Mouse (Mus musculus) urinary bladder, adult 2 months (tissue): ENCODE data around the gene Tnpo3. TPM values are rescaled to one million over a fixed set of nuclear protein-coding genes. Genes with fewer than 3 reads are reported as not detected.
"Not testable (repeated sequence)": the region's sequence is repeated elsewhere in the genome, so short reads cannot be mapped to it uniquely, and the experiment has no call there.

Source experiments
- DNase-seq: peaks from one replicate; pipeline ENCODE4 v3.0.0; 2022; ENCODE audit warnings: low spot score
- polyA plus RNA-seq: library from polyadenylated mRNA; depleted of rRNA; stranded (reverse); fragments of >200 nt; gene quantifications from 2 replicates; pipeline ENCODE4 v1.2.3, GENCODE M21; 2012

The Tnpo3 gene
- polyA plus RNA-seq, 1 experiment = 61.1 TPM

- DNase-seq = no peak
Measured at GRCm38 (mm10) chr6:29620840-29621543, 11.3 kb upstream of the Tnpo3 start.

DNA sequence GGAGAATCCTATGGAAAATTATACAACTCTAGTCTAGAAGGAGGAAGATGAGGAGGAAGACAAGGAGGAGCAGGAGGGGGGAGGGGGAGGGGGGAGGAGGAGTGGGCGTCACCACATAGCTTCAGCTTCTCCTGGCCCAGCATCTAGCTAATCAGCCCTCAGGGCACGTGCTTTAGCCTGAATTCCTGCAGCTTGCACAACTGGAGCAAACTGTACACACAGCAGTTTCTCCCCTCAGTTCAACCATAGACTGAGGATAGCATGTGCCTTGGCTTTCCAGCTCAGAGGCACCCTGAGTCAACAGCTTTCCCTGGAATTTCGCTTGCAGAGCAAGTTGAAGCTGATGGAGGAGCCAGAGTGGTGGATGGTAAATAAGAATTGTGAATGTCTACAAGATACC lies 10.5 kb upstream of the Tnpo3 start:
- no peak for DNase-seq

- not testable (repeated sequence) for DNase-seq
Measured at GRCm38 (mm10) chr6:29610020-29610640, 443 bp upstream of the Tnpo3 start.

- DNase-seq = no peak
Measured at GRCm38 (mm10) chr6:29600188-29600587, 9.5 kb downstream of the Tnpo3 start.

GRCm38 (mm10) chr6:29595656-29596055 lies 14.0 kb downstream of the Tnpo3 start:
- no peak for DNase-seq

DNA sequence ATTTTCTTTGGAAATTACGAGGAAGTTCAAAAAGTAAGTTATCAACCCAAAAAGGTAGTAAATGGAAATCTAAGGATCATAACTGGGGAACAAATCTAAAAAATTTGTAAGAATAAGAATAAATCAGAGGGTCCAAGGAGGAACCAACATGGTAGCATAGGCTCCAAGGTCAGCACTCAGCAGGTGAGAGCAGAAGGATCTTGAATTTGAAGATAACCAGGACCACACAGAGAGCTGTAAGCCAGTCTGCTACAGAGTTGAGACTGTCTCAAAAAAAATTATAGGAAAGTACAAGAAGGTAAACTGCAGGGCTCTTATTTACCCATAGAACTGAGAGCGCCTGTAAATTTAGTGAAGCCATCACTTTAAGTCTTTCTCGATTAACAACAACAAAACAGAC lies 28.5 kb downstream of the Tnpo3 start:
- DNase-seq = no peak

DNA sequence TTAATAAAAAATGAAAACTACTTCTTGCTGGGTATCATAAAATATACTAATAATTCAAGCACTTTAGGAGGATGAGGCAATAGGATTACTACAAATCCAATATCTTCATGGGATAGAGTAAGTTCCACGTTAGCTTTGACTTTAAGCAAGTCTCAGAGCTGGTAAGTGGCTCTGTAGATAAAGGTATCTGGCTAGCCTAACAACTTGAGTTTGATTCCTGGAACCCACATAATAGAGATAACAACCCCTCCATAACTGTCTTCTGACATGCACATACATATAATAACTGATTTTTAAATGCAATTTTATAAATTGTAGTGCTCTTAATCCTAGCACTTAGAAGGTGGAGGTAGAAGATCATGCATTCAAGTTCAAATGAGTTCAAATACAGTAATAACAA lies 28.9 kb downstream of the Tnpo3 start:
- DNase-seq = no peak

DNA sequence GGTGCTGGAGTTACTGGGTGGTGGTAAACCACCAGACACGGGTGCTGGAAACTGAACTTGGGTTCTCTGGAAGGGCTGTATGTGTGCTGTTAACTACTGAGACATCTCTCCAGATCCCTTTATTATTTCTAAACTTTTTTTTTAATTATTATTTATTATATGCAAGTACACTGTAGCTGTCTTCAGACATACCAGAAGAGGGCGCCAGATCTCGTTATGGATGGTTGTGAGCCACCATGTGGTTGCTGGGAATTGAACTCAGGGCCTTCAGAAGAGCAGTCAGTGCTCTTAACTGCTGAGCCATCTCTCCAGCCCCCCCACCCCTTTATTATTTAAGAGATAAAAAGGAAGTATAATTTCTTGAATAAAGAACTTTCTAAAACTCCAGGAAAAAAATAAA lies 33.3 kb downstream of the Tnpo3 start:
- DNase-seq = not testable (repeated sequence)

DNA sequence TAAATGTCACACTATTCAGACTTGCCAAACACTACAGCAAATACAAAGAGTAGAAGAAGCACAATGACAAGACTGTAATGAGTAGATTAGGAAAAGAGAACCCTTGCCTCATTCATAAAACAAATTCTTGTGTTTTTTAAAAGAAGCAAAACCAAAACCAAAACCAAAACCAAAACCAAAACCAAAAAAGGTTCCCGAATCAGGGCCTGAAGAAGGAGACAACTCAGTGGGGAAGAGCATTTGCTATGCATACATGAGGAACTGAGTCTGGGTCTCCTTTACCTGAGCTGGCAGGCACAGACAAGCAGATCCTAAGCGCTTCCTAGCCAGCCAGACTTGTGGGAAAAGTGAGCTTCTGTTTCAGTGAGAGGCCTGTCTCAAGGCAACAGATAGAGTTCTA lies 52.6 kb downstream of the Tnpo3 start:
- no peak for DNase-seq

- no peak for DNase-seq
Measured at GRCm38 (mm10) chr6:29552526-29552925, 57.2 kb downstream of the Tnpo3 start.

GRCm38 (mm10) chr6:29548086-29548485 lies 61.6 kb downstream of the Tnpo3 start:
- no peak for DNase-seq

- no peak for DNase-seq
Measured at GRCm38 (mm10) chr6:29547582-29547981, 62.1 kb downstream of the Tnpo3 start.

DNA sequence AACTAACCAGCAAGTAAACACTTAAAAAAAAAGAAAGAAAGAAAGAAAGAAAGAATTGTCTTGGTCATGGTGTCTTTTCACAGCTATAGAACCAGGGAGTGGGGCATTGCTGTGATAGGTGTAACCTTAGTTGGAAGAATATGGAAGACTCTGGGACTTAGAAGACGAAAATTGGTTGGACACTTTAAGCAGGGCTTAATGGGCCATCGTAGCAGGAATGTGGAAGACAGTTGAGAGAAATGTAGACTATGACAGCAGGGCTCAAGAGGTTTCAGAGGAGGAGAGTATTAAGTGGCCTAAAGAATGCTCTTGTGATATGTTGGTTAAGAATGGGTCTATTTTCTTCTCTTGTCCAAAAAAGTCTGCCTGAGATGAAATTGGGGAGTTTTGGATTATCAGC lies 64.1 kb downstream of the Tnpo3 start:
- DNase-seq = no peak

GRCm38 (mm10) chr6:29540956-29541355 lies 68.7 kb downstream of the Tnpo3 start:
- DNase-seq = no peak

DNA sequence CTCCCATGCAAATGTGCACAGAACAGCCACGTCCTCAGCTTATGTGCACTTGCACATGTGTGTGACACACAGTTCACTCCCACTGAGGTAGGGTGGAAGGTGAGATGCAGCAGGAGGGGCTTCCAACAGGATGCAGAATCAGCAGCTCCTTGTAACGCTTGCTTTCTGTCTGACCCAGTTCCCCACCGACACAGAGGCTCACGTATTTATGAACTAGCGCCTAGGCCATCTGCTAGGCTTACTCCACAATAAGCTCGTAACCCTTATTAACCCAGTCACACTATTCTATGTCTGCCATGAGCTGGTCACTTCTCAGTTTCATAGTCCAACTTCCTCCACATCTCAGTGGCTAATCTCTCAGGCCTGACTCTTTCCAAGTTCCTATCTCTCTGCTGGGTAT lies 69.5 kb downstream of the Tnpo3 start:
- no peak for DNase-seq

DNA sequence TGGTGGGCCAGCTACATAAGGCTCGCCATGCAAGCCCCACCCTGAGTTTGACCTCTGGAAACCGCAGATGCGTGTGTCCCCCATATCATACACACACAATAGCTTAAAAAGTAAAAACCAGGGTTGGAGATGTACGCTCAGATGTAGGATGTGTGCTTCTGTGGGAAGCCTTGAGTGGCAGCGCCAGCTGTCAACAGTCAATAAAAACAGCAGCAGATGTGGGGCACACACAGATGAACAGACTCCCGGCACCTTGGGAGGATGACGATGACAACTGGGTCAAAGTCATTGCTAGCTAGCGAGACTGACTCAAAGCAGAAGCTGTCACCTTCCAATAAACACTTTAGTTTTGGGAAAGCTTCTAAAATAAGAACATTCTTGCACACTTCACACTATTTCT lies 70.2 kb downstream of the Tnpo3 start:
- no peak for DNase-seq

GRCm38 (mm10) chr6:29537221-29537620 lies 72.5 kb downstream of the Tnpo3 start:
- no peak for DNase-seq

- DNase-seq = no peak
Measured at GRCm38 (mm10) chr6:29536651-29537193, 73.0 kb downstream of the Tnpo3 start.

- DNase-seq = no peak
Measured at GRCm38 (mm10) chr6:29535316-29535715, 74.4 kb downstream of the Tnpo3 start.

- DNase-seq = no peak
Measured at GRCm38 (mm10) chr6:29530050-29530449, 79.6 kb downstream of the Tnpo3 start.

- DNase-seq = no peak
Measured at GRCm38 (mm10) chr6:29529444-29529820, 80.3 kb downstream of the Tnpo3 start.

DNA sequence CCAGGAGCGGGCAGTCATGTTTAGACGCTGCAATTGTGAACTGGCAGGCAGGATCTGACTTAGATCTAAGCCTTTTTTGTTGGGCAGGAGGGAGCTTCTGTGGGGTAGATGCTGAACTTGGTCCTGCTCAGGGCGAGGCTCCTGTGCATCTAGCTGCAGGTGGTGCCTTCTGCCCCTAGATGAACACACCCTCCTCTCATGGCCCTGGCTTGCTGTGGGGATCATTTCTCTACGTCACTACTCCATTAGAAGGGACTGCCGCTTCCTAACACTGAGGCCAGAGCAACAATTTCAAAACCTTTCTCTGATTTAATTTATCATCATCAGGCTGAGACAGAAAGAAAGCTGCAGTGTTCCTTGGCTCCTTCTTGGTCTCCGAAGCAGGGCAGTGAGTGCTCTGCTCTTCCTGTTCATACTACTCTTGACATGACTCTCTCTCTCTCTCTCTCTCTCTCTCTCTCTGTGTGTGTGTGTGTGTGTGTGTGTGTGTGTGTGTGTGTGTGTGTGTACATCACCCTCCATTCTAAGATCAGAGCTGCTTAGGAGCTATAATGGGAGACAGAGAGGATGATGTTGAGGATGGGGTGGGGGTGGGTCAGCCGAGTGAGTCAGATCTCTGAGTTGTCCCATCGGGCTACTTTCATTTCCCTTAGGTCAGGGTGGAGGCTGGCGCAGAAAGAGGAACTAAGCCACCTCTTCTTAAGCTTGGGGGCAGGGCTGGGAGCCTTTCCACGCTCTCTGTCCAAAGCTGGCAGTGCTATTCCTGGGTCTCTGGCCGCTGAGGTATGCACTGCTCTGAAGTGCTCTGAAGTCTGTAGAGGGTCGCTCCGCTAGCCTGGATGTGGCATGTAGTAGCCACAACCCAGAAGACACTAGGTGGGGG lies 80.9 kb downstream of the Tnpo3 start:
- no peak for DNase-seq

DNA sequence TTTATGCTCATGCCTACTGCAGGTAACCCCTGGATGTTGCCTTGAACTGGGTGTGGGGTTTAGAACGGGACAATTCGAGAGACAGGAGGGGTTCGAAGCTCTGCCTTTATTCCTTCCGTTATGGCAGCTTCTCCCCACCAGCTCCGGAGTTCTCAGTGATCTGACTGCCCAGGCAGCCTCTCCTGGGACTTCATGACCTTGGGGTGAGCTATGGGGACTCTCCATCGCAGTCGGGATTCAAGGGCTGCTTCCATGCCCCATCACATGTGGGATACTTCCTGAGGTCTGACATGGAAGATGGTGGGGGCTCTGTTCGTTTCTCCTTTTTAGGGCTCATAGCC lies 81.6 kb downstream of the Tnpo3 start:
- no peak for DNase-seq
